Mouse (Mus musculus) liver, adult 2 months (tissue): ENCODE measurements around the gene Speg.

Source experiments
- CTCF ChIP-seq: fragments of 200-500 bp; IDR thresholded peaks from 2 replicates; pipeline ENCODE4 v1.5.1; 2011; ENCODE audit warnings: low read depth, low read length, control low read depth
- POLR2A ChIP-seq: fragments of 200-500 bp; IDR thresholded peaks from 2 replicates; pipeline ENCODE4 v1.6.1; 2011; ENCODE audit warnings: low read length, control low read depth; ENCODE audit not compliant: insufficient read depth; ENCODE audit errors: extremely low read depth

DNA sequence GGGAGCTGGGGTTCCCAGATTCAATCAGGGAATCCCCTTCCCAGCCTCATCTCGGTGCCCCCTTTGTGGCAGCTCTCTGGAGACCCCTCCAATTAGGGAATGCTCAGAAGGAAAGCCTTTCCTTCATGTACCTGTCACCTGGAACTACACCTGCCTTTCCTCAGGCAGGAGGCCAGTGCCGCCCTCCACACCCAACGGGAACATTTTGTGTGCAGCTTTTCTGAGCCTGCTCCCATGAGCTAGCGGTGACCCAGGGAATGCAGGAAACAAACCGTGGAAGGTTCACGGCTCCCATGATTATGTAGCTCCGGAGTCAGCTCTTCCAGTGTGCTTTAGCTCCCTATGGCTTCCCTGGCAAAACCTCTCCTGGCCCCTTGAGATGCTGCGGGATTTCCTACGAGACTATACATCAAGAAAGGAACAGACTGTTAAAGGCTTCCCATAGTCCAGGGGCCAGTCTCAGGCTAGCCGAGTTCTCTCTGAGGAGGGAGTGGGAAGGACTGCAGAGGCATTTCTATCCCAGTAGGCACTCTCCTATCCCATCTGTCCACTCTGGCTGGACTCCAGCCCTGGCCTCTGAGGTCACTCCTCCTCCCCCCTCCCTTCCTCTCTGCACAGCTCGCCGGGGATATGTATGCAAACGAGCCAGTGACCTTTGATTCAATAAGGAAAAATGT lies 5.0 kb upstream of the Speg start:
- TF ChIP-seq CTCF (no peak), POLR2A (no peak)
